Mouse (Mus musculus): Measurements from ENCODE around the gene Actr8.

The Actr8 gene

GRCm38 (mm10) chr14:30019792-30020575 is 41.8 kb downstream of the Actr8 start:
- in situ Hi-C loops (cut with MboI; ENCODE audit: low pct_unique_long_range_greater_than_20kb in 1 of 2, low sequenced_read_pairs in 2 of 2, unreplicated experiment in 1 of 2): no loop called here

- in situ Hi-C loops (cut with MboI; ENCODE audit: low pct_unique_long_range_greater_than_20kb in 1 of 2, low sequenced_read_pairs in 2 of 2, unreplicated experiment in 1 of 2): no loop called here
These were observed 44.3 kb downstream of the Actr8 start for GRCm38 (mm10) chr14:30022471-30022870.

GRCm38 (mm10) chr14:30024387-30024786 is 46.2 kb downstream of the Actr8 start:
- in situ Hi-C loops (cut with MboI; ENCODE audit: low pct_unique_long_range_greater_than_20kb in 1 of 2, low sequenced_read_pairs in 2 of 2, unreplicated experiment in 1 of 2): no loop called here

GRCm38 (mm10) chr14:30027378-30027777 is 49.2 kb downstream of the Actr8 start:
- in situ Hi-C loops (cut with MboI; ENCODE audit: low pct_unique_long_range_greater_than_20kb in 1 of 2, low sequenced_read_pairs in 2 of 2, unreplicated experiment in 1 of 2): no loop called here

GRCm38 (mm10) chr14:30033405-30033804 is 55.3 kb downstream of the Actr8 start:
- in situ Hi-C loops (cut with MboI; ENCODE audit: low pct_unique_long_range_greater_than_20kb in 1 of 2, low sequenced_read_pairs in 2 of 2, unreplicated experiment in 1 of 2): no loop called here

- in situ Hi-C loops (cut with MboI; ENCODE audit: low pct_unique_long_range_greater_than_20kb in 1 of 2, low sequenced_read_pairs in 2 of 2, unreplicated experiment in 1 of 2): no loop called here
These were observed 60.3 kb downstream of the Actr8 start for GRCm38 (mm10) chr14:30038431-30038830.

- in situ Hi-C loops (cut with MboI; ENCODE audit: low pct_unique_long_range_greater_than_20kb in 1 of 2, low sequenced_read_pairs in 2 of 2, unreplicated experiment in 1 of 2): no loop called here
These were observed 61.3 kb downstream of the Actr8 start for GRCm38 (mm10) chr14:30039413-30039812.

- in situ Hi-C loops (cut with MboI; ENCODE audit: low pct_unique_long_range_greater_than_20kb in 1 of 2, low sequenced_read_pairs in 2 of 2, unreplicated experiment in 1 of 2): no loop called here
These were observed 63.7 kb downstream of the Actr8 start for GRCm38 (mm10) chr14:30041836-30042235.

GRCm38 (mm10) chr14:30043356-30043940 is 65.3 kb downstream of the Actr8 start:
- in situ Hi-C loops (cut with MboI; ENCODE audit: low pct_unique_long_range_greater_than_20kb in 1 of 2, low sequenced_read_pairs in 2 of 2, unreplicated experiment in 1 of 2): no loop called here

- in situ Hi-C loops (cut with MboI; ENCODE audit: low pct_unique_long_range_greater_than_20kb in 1 of 2, low sequenced_read_pairs in 2 of 2, unreplicated experiment in 1 of 2): no loop called here
These were observed 67.1 kb downstream of the Actr8 start for GRCm38 (mm10) chr14:30045239-30045638.

- in situ Hi-C loops (cut with MboI; ENCODE audit: low pct_unique_long_range_greater_than_20kb in 1 of 2, low sequenced_read_pairs in 2 of 2, unreplicated experiment in 1 of 2): no loop called here
These were observed 67.6 kb downstream of the Actr8 start for GRCm38 (mm10) chr14:30045704-30046220.

GRCm38 (mm10) chr14:30046976-30047375 is 68.8 kb downstream of the Actr8 start:
- in situ Hi-C loops (cut with MboI; ENCODE audit: low pct_unique_long_range_greater_than_20kb in 1 of 2, low sequenced_read_pairs in 2 of 2, unreplicated experiment in 1 of 2): no loop called here

- in situ Hi-C loops (cut with MboI; ENCODE audit: low pct_unique_long_range_greater_than_20kb in 1 of 2, low sequenced_read_pairs in 2 of 2, unreplicated experiment in 1 of 2): no loop called here
These were observed 69.9 kb downstream of the Actr8 start for GRCm38 (mm10) chr14:30048049-30048448.

GRCm38 (mm10) chr14:30050280-30050679 is 72.1 kb downstream of the Actr8 start:
- in situ Hi-C loops (cut with MboI; ENCODE audit: low pct_unique_long_range_greater_than_20kb in 1 of 2, low sequenced_read_pairs in 2 of 2, unreplicated experiment in 1 of 2): no loop called here

GRCm38 (mm10) chr14:30054922-30055321 is 76.8 kb downstream of the Actr8 start:
- in situ Hi-C loops (cut with MboI; ENCODE audit: low pct_unique_long_range_greater_than_20kb in 1 of 2, low sequenced_read_pairs in 2 of 2, unreplicated experiment in 1 of 2): no loop called here
